Mouse (Mus musculus) T-helper 2 cell (primary cell): ENCODE measurements around the gene Lrrfip2.

Experiments
- in situ Hi-C: fragments of 300-600 bp; cut with MboI, MseI; formaldehyde crosslinking; loops from one replicate; pipeline ENCODE4 v1.15.1; 2025; ENCODE audit warnings: high pct_unique_total_duplicates

The Lrrfip2 gene

DNA sequence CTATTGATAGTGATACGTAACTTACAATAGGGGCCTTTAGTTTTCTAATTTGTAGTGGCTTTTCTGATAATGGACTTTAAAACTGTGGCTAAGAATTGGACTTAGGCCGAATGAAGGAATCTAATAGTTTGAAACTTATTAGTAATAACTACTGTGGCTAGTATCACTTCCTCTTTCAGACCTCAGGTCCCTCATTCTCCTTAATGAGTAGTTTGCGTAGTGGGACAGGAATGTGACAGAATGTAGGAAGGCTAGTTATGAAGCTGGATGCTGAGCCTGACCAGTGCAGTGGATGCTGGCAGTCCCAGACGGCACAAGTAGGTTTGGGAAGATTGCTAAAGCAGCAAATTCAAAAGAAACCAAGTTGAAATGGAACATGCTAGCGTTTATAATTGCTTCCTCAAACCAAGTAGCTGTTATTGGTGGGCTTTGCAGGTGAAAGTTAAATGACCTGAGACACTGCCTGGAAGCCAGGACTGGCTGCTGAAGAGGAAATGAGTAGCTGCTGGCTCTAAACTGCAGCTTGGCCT lies 103.2 kb downstream of the Lrrfip2 start:
- in situ Hi-C loops: no loop called here

DNA sequence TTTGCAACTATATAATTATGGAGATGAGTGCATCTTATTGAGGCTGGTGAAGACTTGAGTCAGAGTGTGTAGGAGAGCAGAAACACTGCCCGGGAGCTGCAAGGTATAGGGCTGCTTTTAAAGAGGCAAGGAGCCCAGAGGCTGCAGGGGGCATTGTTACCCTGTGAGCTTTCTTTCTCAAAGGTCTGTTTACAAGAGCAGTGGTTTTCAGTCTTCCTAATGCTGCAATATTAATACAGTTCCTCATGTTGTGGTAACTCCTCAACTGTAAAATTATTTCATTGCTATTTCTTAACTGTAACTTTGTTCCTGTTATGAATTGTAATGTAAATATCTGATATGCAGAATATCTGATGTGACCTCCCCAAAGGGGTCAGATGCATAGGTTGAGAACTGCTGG lies 104.2 kb downstream of the Lrrfip2 start:
- in situ Hi-C loops: no loop called here

GRCm38 (mm10) chr9:111223406-111223805 lies 106.0 kb downstream of the Lrrfip2 start:
- in situ Hi-C loops: no loop called here

DNA sequence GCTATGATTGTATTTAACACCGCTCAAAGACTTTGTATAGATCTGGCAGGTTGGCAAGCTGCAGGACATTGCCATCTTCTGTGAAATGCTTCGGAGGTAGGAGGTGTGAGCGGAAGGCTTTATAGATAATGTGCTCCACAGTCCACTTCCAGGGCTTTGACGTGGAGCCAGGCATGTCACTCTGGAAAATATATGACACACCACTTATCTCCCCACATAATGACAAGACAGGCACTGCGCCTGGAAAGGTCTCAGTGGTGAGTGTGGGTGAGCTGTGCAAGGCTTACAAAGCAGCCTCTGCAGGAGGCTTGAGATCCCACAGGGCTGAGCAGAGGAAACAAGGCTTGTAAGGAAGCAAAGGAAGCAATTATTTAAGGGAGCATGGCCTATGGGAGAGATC lies 111.1 kb downstream of the Lrrfip2 start:
- in situ Hi-C loops: no loop called here

- in situ Hi-C loops: no loop called here
Observed at GRCm38 (mm10) chr9:111234701-111235100, 117.3 kb downstream of the Lrrfip2 start.

DNA sequence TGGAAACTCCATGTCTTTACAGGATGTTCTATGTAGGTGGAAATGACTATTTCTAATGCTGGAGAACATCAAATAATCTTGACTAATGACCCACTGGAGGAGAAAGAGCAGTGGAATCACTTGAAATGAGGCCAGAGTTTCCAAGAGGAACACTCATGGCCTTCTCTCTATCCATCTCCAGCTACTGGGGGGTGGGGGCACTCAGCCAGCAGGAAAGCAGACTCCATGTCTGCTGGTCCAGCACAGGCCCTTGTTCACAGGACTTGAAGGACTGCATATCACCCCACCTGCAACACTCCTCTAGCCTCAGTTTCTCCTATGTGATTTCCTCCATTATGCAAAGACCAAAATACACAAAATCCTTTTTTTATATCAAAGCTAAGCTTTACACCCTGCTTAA lies 120.3 kb downstream of the Lrrfip2 start:
- in situ Hi-C loops: no loop called here

DNA sequence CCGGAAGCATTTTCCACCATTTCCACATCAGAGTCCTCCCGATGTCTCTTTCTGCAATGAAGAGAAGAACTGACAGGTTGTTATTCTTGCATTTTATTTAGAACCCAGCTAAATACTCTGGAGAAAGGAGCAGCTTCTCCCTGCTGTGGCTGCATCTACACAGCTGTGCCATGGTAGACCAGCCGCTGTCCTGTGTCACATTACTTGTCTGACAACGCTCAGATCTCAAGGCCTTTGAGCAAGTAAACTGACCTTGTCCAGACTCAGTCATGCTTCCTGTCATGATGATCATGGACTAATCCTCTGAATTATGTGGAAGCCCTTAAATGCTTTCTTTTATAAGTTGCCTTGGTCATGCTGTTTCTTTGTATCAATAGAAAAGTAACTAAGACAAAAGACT lies 122.4 kb downstream of the Lrrfip2 start:
- in situ Hi-C loops: no loop called here

DNA sequence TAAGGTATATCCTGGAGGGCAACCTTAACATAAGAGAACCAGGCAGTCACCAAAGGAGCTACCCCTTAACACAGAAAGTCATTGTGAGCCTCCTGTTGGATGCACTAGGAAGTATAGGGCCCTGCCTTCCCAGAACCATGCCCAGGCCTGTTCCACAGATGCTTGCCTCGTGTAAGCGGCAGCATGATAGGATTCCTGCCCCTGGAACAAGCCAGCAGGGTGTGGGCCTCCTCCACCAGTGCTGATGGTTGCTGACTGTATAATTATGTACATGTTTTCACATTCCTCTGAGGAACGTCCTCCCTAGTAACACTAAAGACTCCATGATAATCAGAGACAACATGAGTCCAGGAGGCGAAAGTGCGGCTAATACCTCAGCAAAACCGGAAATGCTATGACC lies 126.0 kb downstream of the Lrrfip2 start:
- in situ Hi-C loops: no loop called here

DNA sequence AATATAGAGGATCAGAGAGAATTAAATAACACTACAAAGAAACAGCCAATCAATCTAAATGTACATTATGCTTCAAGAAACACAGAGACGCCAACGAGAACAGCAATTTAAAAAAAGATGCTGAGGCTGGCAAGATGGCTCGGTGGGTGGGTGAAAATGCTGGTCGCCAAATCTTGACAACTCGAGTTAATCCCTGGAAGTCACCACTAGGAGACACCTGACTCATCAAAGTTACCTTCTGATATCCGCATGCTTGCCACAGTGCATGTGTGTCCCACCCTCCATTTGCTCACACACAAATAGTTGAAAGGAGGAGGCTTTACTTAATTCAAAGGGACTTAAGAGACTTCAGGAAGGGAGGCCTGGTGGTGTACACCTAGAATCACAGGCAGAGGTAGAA lies 128.2 kb downstream of the Lrrfip2 start:
- in situ Hi-C loops: no loop called here

- in situ Hi-C loops: no loop called here
Observed at GRCm38 (mm10) chr9:111247682-111248246, 130.4 kb downstream of the Lrrfip2 start.

DNA sequence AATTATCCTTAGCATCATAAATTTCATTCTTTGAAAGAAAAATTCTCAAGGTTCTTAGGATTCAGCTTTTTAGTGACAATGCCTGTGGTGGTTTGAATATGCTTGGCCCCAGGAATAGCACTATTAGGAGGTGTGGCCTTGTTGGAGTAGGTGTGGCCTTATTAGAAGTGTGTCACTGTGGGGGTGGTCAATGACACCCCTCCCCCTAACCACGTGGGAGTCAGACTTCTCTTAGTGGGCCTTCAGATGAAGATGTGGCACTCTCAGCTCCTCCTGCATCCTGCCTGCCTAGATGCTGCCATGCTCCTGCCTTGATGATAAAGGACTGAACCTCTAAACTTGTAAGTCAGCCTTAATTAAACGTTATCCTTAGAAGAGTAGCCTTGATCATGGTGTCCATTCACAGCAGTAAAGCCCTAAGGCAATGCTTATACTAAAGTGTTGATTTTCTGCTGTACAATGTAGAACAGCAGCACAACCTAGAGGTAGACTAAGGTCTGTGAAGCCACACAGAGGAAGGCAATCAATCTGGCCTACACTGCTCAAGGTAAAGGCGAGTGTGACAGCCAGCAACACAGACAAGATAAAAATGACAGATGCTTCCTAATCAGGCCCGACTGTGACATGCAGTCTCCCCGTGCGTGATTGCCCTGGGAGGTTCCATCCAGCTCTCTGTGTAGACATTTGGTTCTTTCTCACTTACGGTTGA lies 134.9 kb downstream of the Lrrfip2 start:
- in situ Hi-C loops: no loop called here

DNA sequence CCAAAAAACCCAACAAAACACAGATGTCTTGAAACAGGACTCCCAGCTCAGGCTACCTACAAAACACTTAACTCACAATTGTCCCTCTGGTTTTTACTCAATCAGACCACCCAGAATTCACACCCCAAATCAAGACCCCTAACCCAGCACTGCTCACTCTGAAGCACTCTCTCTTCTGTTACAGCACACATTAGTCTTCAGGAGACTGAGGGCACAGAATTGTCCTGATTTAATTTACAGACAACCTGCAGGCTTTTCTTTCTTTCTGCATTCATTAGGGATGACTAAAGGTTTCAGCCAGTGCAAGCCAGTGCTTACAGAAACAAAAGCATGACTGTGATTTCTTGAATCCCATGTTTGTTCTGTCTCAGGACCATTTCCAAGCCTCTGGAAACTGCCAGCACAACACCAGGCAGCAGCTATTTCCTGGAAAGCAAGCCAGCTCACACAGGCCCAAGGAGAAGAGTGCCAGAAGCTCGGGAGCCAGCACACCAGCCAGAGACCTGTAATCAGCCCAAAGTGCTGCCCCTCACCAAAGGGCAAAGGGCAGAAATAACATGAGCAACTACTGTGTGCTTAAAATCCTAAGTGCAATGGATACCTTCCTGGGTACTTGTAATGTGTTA lies 143.1 kb downstream of the Lrrfip2 start:
- in situ Hi-C loops: no loop called here

DNA sequence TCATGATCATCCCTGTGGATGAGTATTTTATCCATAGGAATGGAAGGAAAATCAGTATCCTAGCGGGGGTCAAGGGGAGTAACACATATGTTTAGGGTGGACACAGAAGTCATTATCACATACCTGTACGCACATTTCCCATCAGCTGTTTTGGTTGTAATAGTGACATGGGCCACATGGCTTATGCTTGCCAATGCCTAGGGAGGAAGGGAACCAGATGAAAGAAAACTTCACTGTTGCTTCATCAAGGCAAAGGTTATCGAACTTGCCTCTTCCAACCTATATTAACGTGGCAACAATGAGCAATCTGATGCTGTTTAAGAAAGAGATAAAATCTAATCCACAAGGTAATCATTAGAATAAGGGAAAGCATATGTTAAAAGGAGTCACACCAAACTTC lies 144.0 kb downstream of the Lrrfip2 start:
- in situ Hi-C loops: no loop called here

DNA sequence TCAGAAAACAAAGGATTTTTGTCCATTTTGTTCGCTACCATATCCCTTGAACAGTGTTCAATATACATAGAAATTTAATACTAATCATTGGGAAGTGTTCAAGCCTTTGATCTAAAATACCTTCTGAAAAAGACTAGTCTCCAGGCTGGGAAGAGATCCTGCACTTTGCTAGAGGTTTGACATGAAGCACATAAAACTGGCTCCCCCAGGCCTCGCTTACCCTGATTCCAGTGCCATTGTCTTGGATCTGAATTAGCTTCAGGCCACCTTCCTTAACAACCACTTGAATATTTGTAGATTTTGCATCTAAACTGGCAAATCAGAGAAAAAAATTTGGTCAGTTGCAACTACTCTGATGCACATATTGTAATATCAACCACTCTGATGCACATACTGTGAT lies 150.6 kb downstream of the Lrrfip2 start:
- in situ Hi-C loops: no loop called here

- in situ Hi-C loops: no loop called here
Observed at GRCm38 (mm10) chr9:111270606-111271005, 153.2 kb downstream of the Lrrfip2 start.

- in situ Hi-C loops: no loop called here
Observed at GRCm38 (mm10) chr9:111271056-111271433, 153.7 kb downstream of the Lrrfip2 start.

GRCm38 (mm10) chr9:111271434-111272160 lies 154.2 kb downstream of the Lrrfip2 start, which contains the start of the genes Mlh1 and Epm2aip1:
Gene Mlh1, minus strand, starts transcription at chr9:111271791.
Gene Epm2aip1, plus strand, starts transcription at chr9:111271929.
- in situ Hi-C loops: no loop called here

- in situ Hi-C loops: no loop called here
Observed at GRCm38 (mm10) chr9:111272356-111272755, 155.0 kb downstream of the Lrrfip2 start.

- in situ Hi-C loops: no loop called here
Observed at GRCm38 (mm10) chr9:111272996-111273785, 155.8 kb downstream of the Lrrfip2 start.

DNA sequence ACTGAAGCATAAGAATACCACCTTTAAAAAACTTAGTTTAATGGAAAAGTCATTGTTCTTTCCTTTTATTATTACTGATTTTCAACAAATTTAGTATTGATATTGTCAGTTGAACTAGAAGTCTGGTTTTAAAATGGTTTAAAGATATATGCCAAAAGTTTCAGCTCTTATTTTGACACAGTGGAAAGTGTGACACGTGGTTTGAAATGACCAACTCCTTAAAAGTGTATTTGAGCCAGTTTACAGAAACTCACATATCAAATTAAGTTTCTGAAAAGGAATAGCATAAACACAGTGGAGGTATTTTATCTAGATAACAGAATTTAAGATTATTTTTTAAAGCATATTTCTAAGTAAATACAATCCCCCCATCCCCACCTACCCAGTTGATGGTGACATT lies 156.6 kb downstream of the Lrrfip2 start:
- in situ Hi-C loops: no loop called here

DNA sequence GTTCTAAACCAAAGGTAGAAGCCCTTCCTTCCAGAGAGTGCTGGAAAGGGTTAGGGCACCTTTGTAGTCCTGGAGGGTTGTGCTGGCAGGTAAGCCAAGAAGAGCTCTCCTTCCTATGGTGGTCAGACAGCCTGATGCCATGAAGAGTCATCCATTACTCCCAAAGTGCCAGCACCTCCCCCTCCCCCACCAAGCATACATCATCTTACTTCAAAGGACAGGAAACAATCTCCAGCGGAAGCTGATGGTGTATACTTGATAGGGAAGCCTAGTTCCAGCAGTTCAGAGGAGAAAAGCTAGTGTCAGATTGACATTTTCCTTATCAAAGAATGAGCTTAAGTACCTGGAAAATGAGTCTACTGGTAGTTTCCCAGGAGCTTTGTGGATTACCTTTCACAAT lies 157.8 kb downstream of the Lrrfip2 start:
- in situ Hi-C loops: no loop called here
